Mouse (Mus musculus) spleen, adult 2 months (tissue): ENCODE measurements around the gene Lekr1.

Experiments
- CTCF ChIP-seq: fragments of 200-500 bp; IDR thresholded peaks from 2 replicates; pipeline ENCODE4 v1.5.1; 2011; ENCODE audit warnings: mild to moderate bottlenecking, inconsistent platforms; ENCODE audit not compliant: insufficient read depth, insufficient read length, insufficient replicate concordance; ENCODE audit errors: extremely low read depth
- POLR2A ChIP-seq: fragments of 200-500 bp; IDR thresholded peaks from 2 replicates; pipeline ENCODE4 v1.6.1; 2011; ENCODE audit warnings: low read depth, low read length, inconsistent platforms

DNA sequence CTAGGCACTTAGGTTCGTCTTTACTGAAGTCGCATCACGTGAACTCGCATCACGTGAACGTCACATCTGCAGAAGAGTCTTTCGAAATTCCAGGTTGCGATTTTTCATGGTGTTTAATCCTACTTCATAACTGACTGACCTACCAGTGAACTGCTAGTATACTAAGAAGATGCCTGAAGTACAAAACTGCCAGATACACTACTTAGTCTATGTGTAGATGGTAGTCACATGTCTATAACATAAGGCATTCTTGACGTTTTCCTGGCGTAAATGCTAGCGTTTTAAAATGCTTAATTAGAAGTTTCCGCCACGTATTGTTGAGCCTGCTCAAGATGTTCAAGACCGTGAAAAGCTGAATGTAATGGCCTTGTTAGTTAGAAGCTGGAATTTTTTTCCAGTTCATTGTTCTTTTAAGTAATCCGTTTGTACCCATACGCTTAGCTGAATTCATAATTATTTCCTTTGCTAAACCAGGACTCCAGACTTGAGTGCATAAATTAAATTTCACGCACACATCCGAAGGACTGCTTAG lies 7.9 kb upstream of the Lekr1 start:
- TF ChIP-seq CTCF = no peak
- no peak for TF ChIP-seq POLR2A
